Mouse (Mus musculus): Measurements from ENCODE around the gene Ddr2. TPM values are rescaled to one million over a fixed set of nuclear protein-coding genes. Genes with fewer than 3 reads are reported as not detected.

Gene Ddr2
- total RNA-seq, 1 experiment, result 6.8 TPM

GRCm38 (mm10) chr1:170147651-170148448 is 37.3 kb upstream of the Ddr2 start:
- no peak for DNase-seq (ENCODE audit: low read depth, low spot score)
- Histone ChIP-seq H3K9ac (ENCODE audit: insufficient read depth, low read depth, low read length, poor library complexity, severe bottlenecking) (no peak overlapping the region; the same call in 1 of the 2 replicates), H3K27ac (ENCODE audit: insufficient read depth, low read depth, low read length, poor library complexity, severe bottlenecking) (no peak overlapping the region), H3K9me3 (ENCODE audit: control insufficient read depth, insufficient read depth, low read depth, low read length) (no peaks in the 10 kb centered on the region), H3K4me1 (ENCODE audit: control insufficient read depth in 2 of 2, insufficient read depth in 2 of 2, low read length in 2 of 2, poor library complexity in 1 of 2) (peaks cover 0 to 2% of the 10 kb centered on the region in 2 experiments; a peak in 1 of 4 replicates), H3K36me3 (ENCODE audit: control insufficient read depth, insufficient read depth, low read length, poor library complexity, severe bottlenecking) (peaks cover 7% of the 10 kb centered on the region; the same call in 1 of the 2 replicates), H3K4me3 (ENCODE audit: insufficient read depth in 1 of 2, low read depth in 1 of 2, low read length in 2 of 2, poor library complexity in 1 of 2, severe bottlenecking in 1 of 2) (no peak overlapping the region)
- no peak for TF ChIP-seq ZC3H11A (IDR thresholded peaks at IDR 0.05; ENCODE audit: borderline replicate concordance, low read depth, low read length)
- in situ Hi-C loops (cut with MboI; ENCODE audit: low sequenced_read_pairs in 2 of 2, unreplicated experiment in 2 of 2), result loop anchor here in 1 of 2 experiments (25.0 kb wide), 2 partner anchors 186 to 611 kb away; partner anchors contain the start of genes Hsd17b7 and Nuf2

DNA sequence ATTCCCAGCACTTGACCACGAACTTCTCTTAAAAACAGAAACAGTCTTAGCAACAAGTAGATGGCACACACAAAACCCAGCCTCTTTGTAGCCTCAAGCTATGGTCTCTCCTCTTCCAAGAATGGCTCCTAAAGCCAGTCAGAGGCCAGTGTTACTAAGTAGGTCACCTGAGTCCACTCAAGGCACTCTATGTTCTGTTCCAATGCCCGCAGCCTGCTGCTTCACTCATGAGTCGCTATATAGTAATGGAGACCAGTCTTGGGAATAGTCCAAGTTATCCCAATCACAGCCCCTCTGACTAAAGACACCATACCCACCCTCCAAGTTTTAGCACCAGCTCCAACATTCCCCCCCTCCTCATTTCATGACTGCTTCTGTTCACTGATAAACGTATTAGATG is 35.0 kb upstream of the Ddr2 start:
- DNase-seq (ENCODE audit: low read depth, low spot score), result no peak
- Histone ChIP-seq H3K36me3 (ENCODE audit: control insufficient read depth, insufficient read depth, low read length, poor library complexity, severe bottlenecking) (peaks cover 7% of the 10 kb centered on the region; the same call in 1 of the 2 replicates), H3K9me3 (ENCODE audit: control insufficient read depth, insufficient read depth, low read depth, low read length) (no peaks in the 10 kb centered on the region), H3K9ac (ENCODE audit: insufficient read depth, low read depth, low read length, poor library complexity, severe bottlenecking) (no peak overlapping the region), H3K4me3 (ENCODE audit: insufficient read depth in 1 of 2, low read depth in 1 of 2, low read length in 2 of 2, poor library complexity in 1 of 2, severe bottlenecking in 1 of 2) (no peak overlapping the region), H3K27ac (ENCODE audit: insufficient read depth, low read depth, low read length, poor library complexity, severe bottlenecking) (no peak overlapping the region), H3K4me1 (ENCODE audit: control insufficient read depth in 2 of 2, insufficient read depth in 2 of 2, low read length in 2 of 2, poor library complexity in 1 of 2) (peaks cover 0 to 2% of the 10 kb centered on the region in 2 experiments; a peak in 1 of 4 replicates)
- TF ChIP-seq HCFC1 (IDR thresholded peaks at IDR 0.05; ENCODE audit: borderline replicate concordance, insufficient read depth, low read length), result no peak
- TF ChIP-seq ZNF384 (IDR thresholded peaks at IDR 0.05; ENCODE audit: low read depth, low read length), result no peak
- no peak for TF ChIP-seq CHD2 (IDR thresholded peaks at IDR 0.05; ENCODE audit: low read depth, low read length)
- TF ChIP-seq MAFK (IDR thresholded peaks at IDR 0.05; ENCODE audit: insufficient read depth, low read depth, low read length), result no peak
- in situ Hi-C loops (cut with MboI; ENCODE audit: low sequenced_read_pairs in 2 of 2, unreplicated experiment in 2 of 2), result loop anchor here in 1 of 2 experiments (25.0 kb wide), 2 partner anchors 183 to 608 kb away; partner anchors contain the start of genes Hsd17b7 and Nuf2

- Histone ChIP-seq H3K9ac (ENCODE audit: insufficient read depth, low read depth, low read length, poor library complexity, severe bottlenecking) (no peak overlapping the region), H3K27ac (ENCODE audit: insufficient read depth, low read depth, low read length, poor library complexity, severe bottlenecking) (no peak overlapping the region), H3K4me3 (ENCODE audit: insufficient read depth in 1 of 2, low read depth in 1 of 2, low read length in 2 of 2, poor library complexity in 1 of 2, severe bottlenecking in 1 of 2) (no peak overlapping the region), H3K36me3 (ENCODE audit: control insufficient read depth, insufficient read depth, low read length, poor library complexity, severe bottlenecking) (no peaks in the 10 kb centered on the region), H3K4me1 (ENCODE audit: control insufficient read depth in 2 of 2, insufficient read depth in 2 of 2, low read length in 2 of 2, poor library complexity in 1 of 2) (no peaks in the 10 kb centered on the region), H3K9me3 (ENCODE audit: control insufficient read depth, insufficient read depth, low read depth, low read length) (no peaks in the 10 kb centered on the region)
- TF ChIP-seq CHD2 (IDR thresholded peaks at IDR 0.05; ENCODE audit: low read depth, low read length) (no peak), HCFC1 (IDR thresholded peaks at IDR 0.05; ENCODE audit: borderline replicate concordance, insufficient read depth, low read length) (no peak), ZC3H11A (IDR thresholded peaks at IDR 0.05; ENCODE audit: borderline replicate concordance, low read depth, low read length) (no peak), MAFK (IDR thresholded peaks at IDR 0.05; ENCODE audit: insufficient read depth, low read depth, low read length) (no peak), ZNF384 (IDR thresholded peaks at IDR 0.05; ENCODE audit: low read depth, low read length) (no peak)
- in situ Hi-C loops (cut with MboI; ENCODE audit: low sequenced_read_pairs in 2 of 2, unreplicated experiment in 2 of 2), result loop anchor here in 1 of 2 experiments (25.0 kb wide), 2 partner anchors 180 to 605 kb away; partner anchors contain the start of genes Hsd17b7 and Nuf2
- no peak for DNase-seq (ENCODE audit: low read depth, low spot score)
These were observed 31.8 kb upstream of the Ddr2 start for GRCm38 (mm10) chr1:170142256-170142871.

DNA sequence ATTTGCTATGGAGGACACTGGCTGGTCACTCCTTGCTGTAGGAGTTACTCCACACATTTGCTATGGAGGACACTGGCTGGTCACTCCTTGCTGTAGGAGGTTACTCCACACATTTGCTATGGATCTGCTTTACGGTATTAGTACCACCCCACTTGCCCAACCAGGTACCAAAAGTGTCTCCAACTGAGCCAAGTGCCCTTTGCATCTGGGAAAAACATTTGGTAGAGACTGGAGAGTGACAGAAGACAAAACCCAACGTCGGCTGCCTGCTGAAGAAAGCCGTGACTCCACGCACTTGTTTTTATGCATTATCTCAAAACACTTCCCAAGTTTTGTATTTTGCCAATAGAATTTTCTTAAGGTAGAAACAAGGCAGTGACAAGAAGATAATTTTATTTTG is 31.1 kb upstream of the Ddr2 start:
- Histone ChIP-seq H3K27ac (ENCODE audit: insufficient read depth, low read depth, low read length, poor library complexity, severe bottlenecking) (no peak overlapping the region), H3K9ac (ENCODE audit: insufficient read depth, low read depth, low read length, poor library complexity, severe bottlenecking) (no peak overlapping the region), H3K4me1 (ENCODE audit: control insufficient read depth in 2 of 2, insufficient read depth in 2 of 2, low read length in 2 of 2, poor library complexity in 1 of 2) (no peaks in the 10 kb centered on the region), H3K36me3 (ENCODE audit: control insufficient read depth, insufficient read depth, low read length, poor library complexity, severe bottlenecking) (no peaks in the 10 kb centered on the region), H3K4me3 (ENCODE audit: insufficient read depth in 1 of 2, low read depth in 1 of 2, low read length in 2 of 2, poor library complexity in 1 of 2, severe bottlenecking in 1 of 2) (no peak overlapping the region), H3K9me3 (ENCODE audit: control insufficient read depth, insufficient read depth, low read depth, low read length) (no peaks in the 10 kb centered on the region)
- DNase-seq (ENCODE audit: low read depth, low spot score), result no peak
- in situ Hi-C loops (cut with MboI; ENCODE audit: low sequenced_read_pairs in 2 of 2, unreplicated experiment in 2 of 2), result loop anchor here in 1 of 2 experiments (25.0 kb wide), 2 partner anchors 179 to 604 kb away; partner anchors contain the start of genes Hsd17b7 and Nuf2
- TF ChIP-seq CHD2 (IDR thresholded peaks at IDR 0.05; ENCODE audit: low read depth, low read length), result no peak
- TF ChIP-seq ZNF384 (IDR thresholded peaks at IDR 0.05; ENCODE audit: low read depth, low read length), result no peak
